Mouse (Mus musculus) ES-E14 (cell line): Measurements from ENCODE around the gene Rex1bd.

Experiments used
- CHD2 ChIP-seq: IDR thresholded peaks from 2 replicates; pipeline ENCODE4 v1.6.1; 2014; ENCODE audit warnings: mild to moderate bottlenecking, low read depth, low read length, inconsistent platforms
- HCFC1 ChIP-seq: IDR thresholded peaks from 2 replicates; pipeline ENCODE4 v1.6.1; 2012; ENCODE audit warnings: low read length, inconsistent platforms, borderline replicate concordance; ENCODE audit not compliant: insufficient read depth
- MAFK ChIP-seq: IDR thresholded peaks from 2 replicates; pipeline ENCODE4 v1.6.1; 2014; ENCODE audit warnings: mild to moderate bottlenecking, low read depth, low read length, inconsistent platforms; ENCODE audit not compliant: insufficient read depth

DNA sequence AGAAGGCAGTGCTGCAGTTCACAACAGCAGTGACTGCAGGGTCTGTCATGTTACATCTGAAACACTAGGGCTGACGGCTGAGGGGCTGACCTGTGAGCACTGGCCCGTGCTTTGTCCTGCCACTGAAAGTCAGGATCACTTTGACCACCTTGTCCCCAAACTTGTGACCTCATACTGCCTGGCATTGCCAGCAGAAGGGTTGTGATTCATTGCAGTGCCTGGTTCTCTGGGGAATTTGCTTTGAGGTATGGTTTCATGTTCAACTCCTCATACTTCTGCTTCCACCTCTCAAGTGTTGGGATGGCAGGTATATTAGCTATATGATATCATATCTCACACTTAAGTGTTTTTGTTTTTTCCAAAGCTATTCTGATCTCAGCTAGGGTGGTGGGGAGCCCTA is 29.1 kb upstream of the Rex1bd start:
- no peak for TF ChIP-seq MAFK
- TF ChIP-seq CHD2 = no peak
- no peak for TF ChIP-seq HCFC1
